Mouse (Mus musculus) heart, embryonic 13.5 days (tissue): ENCODE results near the gene Trim7. TPM values are rescaled to one million over a fixed set of nuclear protein-coding genes. Genes with fewer than 3 reads are reported as not detected.
"Not testable (repeated sequence)": the region's sequence is repeated elsewhere in the genome, so short reads cannot be mapped to it uniquely, and the experiment has no call there.

Experiments
- ATAC-seq: fragments of 200-750 bp; cut with Nextera tagmentation; 2 replicates; pipeline ENCODE4 v1.8.0; 2017; ENCODE audit warnings: moderate TSS enrichment; ENCODE audit not compliant: insufficient number of reproducible peaks, low FRiP score, low TSS enrichment; ENCODE audit errors: extremely low read depth
- H3K27ac ChIP-seq: fragments of 300-500 bp; sonication (generic); replicated peaks from 2 replicates; pipeline ENCODE4 v1.5.1; 2015; ENCODE audit warnings: moderate library complexity, mild to moderate bottlenecking, inconsistent platforms
- H3K27me3 ChIP-seq: fragments of 300-500 bp; sonication (generic); replicated peaks from 2 replicates; pipeline ENCODE4 v1.6.1; 2015; ENCODE audit warnings: mild to moderate bottlenecking, inconsistent platforms
- H3K36me3 ChIP-seq: fragments of 300-500 bp; sonication (generic); 2 replicates; pipeline ENCODE4 v1.6.1; 2015; ENCODE audit warnings: mild to moderate bottlenecking, inconsistent platforms
- H3K4me1 ChIP-seq: fragments of 300-500 bp; sonication (generic); 2 replicates; pipeline ENCODE4 v1.6.1; 2015; ENCODE audit warnings: inconsistent platforms
- H3K4me2 ChIP-seq: fragments of 300-500 bp; sonication (generic); 2 replicates; pipeline ENCODE4 v1.6.1; 2015; ENCODE audit warnings: inconsistent platforms, mild to moderate bottlenecking, moderate library complexity
- H3K4me3 ChIP-seq: fragments of 300-500 bp; sonication (generic); 2 replicates; pipeline ENCODE4 v1.5.1; 2015; ENCODE audit warnings: moderate library complexity, mild to moderate bottlenecking, inconsistent platforms
- H3K9ac ChIP-seq: fragments of 300-500 bp; sonication (generic); 2 replicates; pipeline ENCODE4 v1.6.1; 2015; ENCODE audit warnings: inconsistent platforms, mild to moderate bottlenecking, moderate library complexity
- H3K9me3 ChIP-seq: fragments of 300-500 bp; sonication (generic); 2 replicates; pipeline ENCODE4 v1.6.1; 2016; ENCODE audit warnings: inconsistent platforms
- WGBS: fragments of 180-500 bp; shearing (Covaris S2); methylation state at CpG from one replicate; pipeline ENCODE4 v1.1.7; 2015; ENCODE audit warnings: mixed read lengths; 5-methylcytosine and 5-hydroxymethylcytosine counted together
- polyA plus RNA-seq: library from polyadenylated mRNA; unstranded; fragments of >200 nt; fragmentation: Nextera tagmentation; extraction: Ambion mirVana; gene quantifications from 2 replicates; pipeline ENCODE4 v1.2.1, GENCODE M21; 2015

Gene Trim7
- polyA plus RNA-seq, 1 experiment from 2014 or later = 0.88 TPM

DNA sequence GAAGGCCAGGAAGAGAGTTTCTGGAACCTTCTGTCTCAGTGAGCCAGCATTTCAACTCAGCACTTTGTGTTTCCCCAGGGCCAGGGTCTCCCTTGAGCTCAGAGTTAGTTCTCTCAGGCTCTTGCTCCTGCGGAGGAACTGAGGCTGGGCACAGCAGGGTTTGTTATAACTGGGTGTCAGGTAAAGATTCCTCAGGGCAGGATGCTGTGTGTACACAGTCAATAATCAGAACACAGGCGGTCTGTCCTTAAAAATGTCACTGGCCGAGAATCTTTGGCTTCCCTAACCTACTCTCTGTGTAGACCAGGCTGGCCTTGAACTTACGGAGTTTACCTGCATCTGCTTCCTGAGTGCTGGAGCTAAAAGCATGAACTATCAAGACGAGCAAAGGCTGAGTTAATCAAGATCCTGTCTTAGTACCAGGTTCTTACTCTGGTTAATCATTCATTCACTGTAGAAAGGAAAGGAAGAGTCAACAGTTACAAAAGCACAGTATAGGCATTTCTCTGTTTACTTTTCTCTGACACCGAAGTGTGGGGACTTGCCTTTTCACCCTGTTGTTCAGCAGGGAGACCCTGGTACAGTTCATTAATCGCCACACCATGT is 46.9 kb downstream of the Trim7 start:
- H3K9ac ChIP-seq = peak overlapping the region; percentile 86
- WGBS = 80% methylated on average over 7 of the region's 7 CpGs

DNA sequence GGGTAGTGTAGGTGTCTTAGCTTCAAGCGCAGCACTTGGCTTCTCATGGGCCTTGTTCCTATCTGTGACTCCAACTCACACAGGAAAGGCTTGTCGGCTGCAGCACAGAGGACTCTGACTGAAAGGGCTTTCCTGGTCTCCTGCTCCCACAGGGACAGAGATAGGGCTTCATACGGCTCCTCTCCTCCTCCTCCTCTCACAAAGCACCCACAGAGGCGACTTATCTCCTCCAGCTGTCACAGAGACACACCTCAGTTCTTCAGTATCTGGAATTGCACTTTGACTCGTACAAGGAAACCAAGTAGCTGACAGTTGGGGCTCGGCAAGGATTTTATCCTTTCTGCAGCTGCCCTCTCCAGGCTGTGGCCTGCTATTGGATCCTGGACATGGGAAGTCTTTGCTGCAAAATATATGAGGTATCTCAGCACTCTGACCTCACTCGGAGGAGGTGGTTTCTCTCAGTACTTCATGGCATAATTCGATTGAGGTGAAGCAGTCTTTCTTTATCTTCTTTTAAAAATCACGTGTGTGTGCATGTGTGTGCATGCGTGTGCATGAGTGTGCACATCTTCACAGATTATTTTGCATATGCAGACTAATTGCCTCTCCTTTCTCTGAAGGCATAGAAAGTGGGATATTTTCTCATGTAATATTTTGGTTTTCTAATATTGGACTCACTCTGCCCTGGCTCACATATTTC is 47.8 kb downstream of the Trim7 start:
- 38% methylated on average over 10 of the region's 10 CpGs for WGBS

More for the DNA sequence above, 46.9 kb downstream of the Trim7 start:
- H3K27me3 ChIP-seq = peaks cover 4% of the 10 kb centered on the region; the same call in 1 of the 2 replicates
- no peaks in the 10 kb centered on the region for H3K36me3 ChIP-seq
- H3K4me2 ChIP-seq = peak overlapping the region; percentile 91
- peak overlapping the region; percentile 64; the same call in 1 of the 2 replicates for H3K4me3 ChIP-seq
- ATAC-seq = no peak
- H3K9me3 ChIP-seq = no peaks in the 10 kb centered on the region
- H3K27ac ChIP-seq = peak overlapping the region; percentile 84
- peaks cover 47% of the 10 kb centered on the region for H3K4me1 ChIP-seq

GRCm38 (mm10) chr11:48874465-48874864 is 48.5 kb downstream of the Trim7 start:
- Histone ChIP-seq H3K9me3 (no peaks in the 10 kb centered on the region), H3K4me2 (no peak overlapping the region), H3K27me3 (peaks cover 4% of the 10 kb centered on the region; the same call in 1 of the 2 replicates), H3K9ac (no peak overlapping the region), H3K27ac (no peak overlapping the region), H3K4me3 (no peak overlapping the region), H3K36me3 (no peaks in the 10 kb centered on the region), H3K4me1 (peaks cover 34% of the 10 kb centered on the region)
- 0% methylated on average over 4 of the region's 4 CpGs for WGBS
- no peak for ATAC-seq

More for the DNA sequence above, 47.8 kb downstream of the Trim7 start:
- 0 out of 2 replicates have a peak overlapping the region, but pooled peaks have one; percentile 24 for H3K9ac ChIP-seq
- peaks cover 41% of the 10 kb centered on the region for H3K4me1 ChIP-seq
- H3K4me3 ChIP-seq = no peak overlapping the region
- H3K9me3 ChIP-seq = no peaks in the 10 kb centered on the region
- H3K27me3 ChIP-seq = peaks cover 4% of the 10 kb centered on the region; the same call in 1 of the 2 replicates
- no peak overlapping the region; the same call in 1 of the 2 replicates for H3K4me2 ChIP-seq
- H3K27ac ChIP-seq = 0 out of 2 replicates have a peak overlapping the region, but pooled peaks have one; percentile 21
- no peak for ATAC-seq
- no peaks in the 10 kb centered on the region for H3K36me3 ChIP-seq

DNA sequence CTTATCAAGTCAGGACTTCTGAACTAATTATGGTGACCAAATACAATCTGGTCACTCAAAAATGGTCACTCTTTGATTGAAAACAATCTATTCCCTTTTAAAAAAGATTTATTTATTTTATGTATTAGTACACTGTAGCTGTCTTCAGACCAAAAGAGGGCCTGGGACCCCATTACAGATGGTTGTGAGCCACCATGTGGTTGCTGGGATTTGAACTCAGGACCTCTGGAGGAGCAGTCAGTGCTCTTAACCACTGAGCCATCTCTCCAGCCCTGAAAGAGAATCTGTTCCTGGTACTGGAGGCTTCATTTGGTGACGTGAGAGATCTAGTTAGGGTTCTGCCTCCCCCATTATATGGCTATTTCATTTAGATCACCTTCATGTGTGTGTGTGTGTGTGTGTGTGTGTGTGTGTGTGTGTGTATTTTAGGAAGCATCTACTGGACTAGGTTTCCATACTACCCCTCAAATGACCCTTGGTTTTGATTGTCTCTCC is 49.5 kb downstream of the Trim7 start:
- H3K36me3 ChIP-seq, ATAC-seq, H3K9me3 ChIP-seq, H3K4me2 ChIP-seq, H3K27ac ChIP-seq, H3K4me3 ChIP-seq, H3K9ac ChIP-seq, H3K27me3 ChIP-seq: not testable (repeated sequence)
- 74% methylated on average over 1 of the region's 1 CpGs for WGBS
- H3K4me1 ChIP-seq = peaks cover 24% of the 10 kb centered on the region

GRCm38 (mm10) chr11:48876680-48877079 is 50.7 kb downstream of the Trim7 start:
- 87% methylated on average over 1 of the region's 1 CpGs for WGBS
- Histone ChIP-seq H3K4me3 (no peak overlapping the region), H3K4me1 (peaks cover 18% of the 10 kb centered on the region), H3K27ac (no peak overlapping the region), H3K36me3 (no peaks in the 10 kb centered on the region), H3K9me3 (no peaks in the 10 kb centered on the region), H3K9ac (no peak overlapping the region), H3K27me3 (peaks cover 4% of the 10 kb centered on the region; the same call in 1 of the 2 replicates), H3K4me2 (no peak overlapping the region)
- ATAC-seq = no peak

DNA sequence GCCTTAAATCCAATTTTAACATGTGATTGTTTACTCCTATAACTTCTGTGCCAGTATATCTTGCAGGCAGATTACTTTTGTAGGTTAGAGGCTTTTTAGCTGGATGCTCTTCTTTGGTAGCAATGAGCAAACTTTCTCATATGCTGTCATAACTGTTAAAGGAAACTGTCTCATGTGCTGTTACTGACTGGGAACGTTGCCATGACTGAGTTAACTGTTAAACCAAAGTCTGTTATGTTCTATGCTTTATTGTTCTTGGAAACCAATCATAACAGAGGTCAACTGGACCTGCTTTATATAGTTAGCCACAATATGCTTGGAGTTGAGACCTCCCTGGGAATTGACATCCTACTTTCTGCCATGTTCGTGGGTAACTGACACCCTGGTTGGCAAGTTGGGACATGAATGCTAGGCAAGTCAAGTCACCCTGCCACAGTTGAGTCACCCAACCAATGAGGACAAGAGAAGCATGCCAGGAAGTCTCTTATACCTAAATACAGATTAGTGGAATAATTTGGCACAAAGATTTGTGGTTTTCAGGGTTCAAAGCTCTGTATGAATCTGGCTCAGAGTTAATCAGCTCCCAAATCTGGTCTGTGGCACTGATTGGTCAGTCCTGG is 73.0 kb downstream of the Trim7 start:
- Histone ChIP-seq H3K4me1 (no peaks in the 10 kb centered on the region), H3K27me3 (no peaks in the 10 kb centered on the region), H3K36me3 (no peaks in the 10 kb centered on the region), H3K9ac (no peak overlapping the region), H3K4me2 (no peak overlapping the region), H3K4me3 (no peak overlapping the region), H3K9me3 (no peaks in the 10 kb centered on the region), H3K27ac (no peak overlapping the region)
- WGBS = 67% methylated on average over 2 of the region's 2 CpGs
- ATAC-seq = no peak

- not testable (repeated sequence) for H3K27ac ChIP-seq, H3K4me2 ChIP-seq, H3K9me3 ChIP-seq, H3K9ac ChIP-seq, H3K4me3 ChIP-seq, H3K27me3 ChIP-seq, ATAC-seq, H3K36me3 ChIP-seq, H3K4me1 ChIP-seq
- 67% methylated on average over 6 of the region's 6 CpGs for WGBS
Measured at GRCm38 (mm10) chr11:48900654-48901566, 75.0 kb downstream of the Trim7 start.

- H3K4me3 ChIP-seq, H3K9me3 ChIP-seq, H3K27ac ChIP-seq, H3K4me2 ChIP-seq, ATAC-seq, H3K36me3 ChIP-seq, H3K4me1 ChIP-seq, H3K27me3 ChIP-seq, H3K9ac ChIP-seq: not testable (repeated sequence)
- WGBS = 78% methylated on average over 1 of the region's 1 CpGs
Measured at GRCm38 (mm10) chr11:48901567-48901930, 75.6 kb downstream of the Trim7 start.

Other genes starting within 250 kb of the Trim7 start
- 444 and 458 TPM in 2 replicates for gene Rack1, start 25.8 kb upstream of the Trim7 start, polyA plus RNA-seq
- gene Trim41, start 8.8 kb upstream of the Trim7 start, polyA plus RNA-seq = 3.2 TPM in 2 replicates
- gene Gm12184, start 515 bp downstream of the Trim7 start, polyA plus RNA-seq = 0.53 and 1.2 TPM in 2 replicates
- gene Irgm1, start 45.5 kb downstream of the Trim7 start, polyA plus RNA-seq = 8.4 and 10.6 TPM in 2 replicates
- 0.17 and 0.22 TPM in 2 replicates for gene Gm5431, start 76.1 kb downstream of the Trim7 start, polyA plus RNA-seq
- 1.6 and 3.6 TPM in 2 replicates for gene Psme2b, start 120.0 kb downstream of the Trim7 start, polyA plus RNA-seq
- 0.05 TPM in 1 of 2 replicates, not detected in the other for gene Olfr56, start 152.7 kb downstream of the Trim7 start, polyA plus RNA-seq
- gene 9930111J21Rik1, start 153.3 kb downstream of the Trim7 start, polyA plus RNA-seq = 0.28 and 0.32 TPM in 2 replicates
- gene Gm12185, start 166.1 kb downstream of the Trim7 start, polyA plus RNA-seq = 0.03 TPM in 1 of 2 replicates, not detected in the other
- gene Tgtp1, start 168.0 kb downstream of the Trim7 start, polyA plus RNA-seq = 0.16 TPM in 1 of 2 replicates, not detected in the other
- gene 9930111J21Rik2, start 225.1 kb downstream of the Trim7 start, polyA plus RNA-seq = 0.13 and 0.78 TPM in 2 replicates
- 0.11 and 0.27 TPM in 2 replicates for gene Tgtp2, start 238.1 kb downstream of the Trim7 start, polyA plus RNA-seq